Mouse (Mus musculus) lung, embryonic 14.5 days (tissue): ENCODE measurements around the gene Wfdc15b. TPM values are rescaled to one million over a fixed set of nuclear protein-coding genes. Genes with fewer than 3 reads are reported as not detected.

Experiments
- ATAC-seq: fragments of 200-750 bp; cut with Nextera tagmentation; 2 replicates; pipeline ENCODE4 v1.8.0; 2017; ENCODE audit warnings: mild to moderate bottlenecking, moderate TSS enrichment, moderate library complexity; ENCODE audit not compliant: insufficient read depth
- DNase-seq: peaks from one replicate; pipeline ENCODE4 v3.0.0-alpha.2; 2015
- H3K27ac ChIP-seq: fragments of 300-500 bp; sonication (generic); 2 replicates; pipeline ENCODE4 v1.5.1; 2014; ENCODE audit warnings: low read depth, mild to moderate bottlenecking, moderate library complexity
- H3K27me3 ChIP-seq: fragments of 300-500 bp; sonication (generic); 2 replicates; pipeline ENCODE4 v1.6.1; 2014; ENCODE audit warnings: low read length, control low read depth; ENCODE audit not compliant: insufficient read depth
- H3K36me3 ChIP-seq: fragments of 300-500 bp; sonication (generic); 2 replicates; pipeline ENCODE4 v1.6.1; 2014; ENCODE audit warnings: control low read depth; ENCODE audit not compliant: insufficient read depth
- H3K4me1 ChIP-seq: fragments of 300-500 bp; sonication (generic); 2 replicates; pipeline ENCODE4 v1.6.1; 2014; ENCODE audit warnings: antibody characterized with exemption, control low read depth; ENCODE audit not compliant: insufficient read depth
- H3K4me2 ChIP-seq: fragments of 300-500 bp; sonication (generic); 2 replicates; pipeline ENCODE4 v1.6.1; 2014; ENCODE audit warnings: mild to moderate bottlenecking
- H3K4me3 ChIP-seq: fragments of 300-500 bp; sonication (generic); 2 replicates; pipeline ENCODE4 v1.5.1; 2014; ENCODE audit warnings: low read depth, low read length
- H3K9ac ChIP-seq: fragments of 300-500 bp; sonication (generic); 2 replicates; pipeline ENCODE4 v1.6.1; 2014
- H3K9me3 ChIP-seq: fragments of 300-500 bp; sonication (generic); 2 replicates; pipeline ENCODE4 v1.6.1; 2016; ENCODE audit warnings: low read depth, low read length, control low read depth
- CTCF ChIP-seq: IDR thresholded peaks from 2 replicates; pipeline ENCODE4 v1.5.1; 2016; ENCODE audit warnings: antibody characterized with exemption, low read depth
- WGBS: fragments of 180-500 bp; shearing (Covaris S2); extraction: QIAGEN DNeasy Blood & Tissue Kit; methylation state at CpG from one replicate; pipeline ENCODE4 v1.1.7; 2014; 5-methylcytosine and 5-hydroxymethylcytosine counted together
- polyA plus RNA-seq: library from polyadenylated mRNA; unstranded; fragments of >200 nt; fragmentation: Nextera tagmentation; extraction: Ambion mirVana; gene quantifications from 2 replicates; pipeline ENCODE4 v1.2.1, GENCODE M21; 2014

Wfdc15b gene
- polyA plus RNA-seq, 1 experiment from 2014 or later = not detected

GRCm38 (mm10) chr2:164168571-164168946 is 52.9 kb downstream of the Wfdc15b start:
- WGBS = 9% methylated on average over 42 of the region's 42 CpGs
- TF ChIP-seq CTCF = peak; percentile 25; the same call in 1 of the 2 replicates
- Histone ChIP-seq H3K9me3 (no peaks in the 10 kb centered on the region), H3K27ac (no peak overlapping the region), H3K36me3 (no peaks in the 10 kb centered on the region), H3K4me3 (peak overlapping the region; percentile 35), H3K4me2 (peak overlapping the region; percentile 62), H3K27me3 (peaks cover 65% of the 10 kb centered on the region), H3K9ac (no peak overlapping the region), H3K4me1 (no peaks in the 10 kb centered on the region)
- DNase-seq (peak; percentile 46), ATAC-seq (peak; percentile 44; the same call in 1 of the 2 replicates)

GRCm38 (mm10) chr2:164167752-164168570 is 53.5 kb downstream of the Wfdc15b start:
- no peak overlapping the region for H3K27ac ChIP-seq
- no peaks in the 10 kb centered on the region for H3K36me3 ChIP-seq
- peak overlapping the region; percentile 35 for H3K4me3 ChIP-seq
- peak overlapping the region; percentile 62 for H3K4me2 ChIP-seq
- peak; percentile 42; the same call in 1 of the 2 replicates for ATAC-seq
- H3K9ac ChIP-seq = no peak overlapping the region
- no peak for TF ChIP-seq CTCF
- peak; percentile 20 for DNase-seq
- H3K9me3 ChIP-seq = no peaks in the 10 kb centered on the region
- 12% methylated on average over 86 of the region's 90 CpGs for WGBS
- no peaks in the 10 kb centered on the region for H3K4me1 ChIP-seq
- peaks cover 62% of the 10 kb centered on the region for H3K27me3 ChIP-seq

- no peak overlapping the region for H3K9ac ChIP-seq
- peaks cover 41% of the 10 kb centered on the region for H3K27me3 ChIP-seq
- DNase-seq (no peak), ATAC-seq (no peak)
- no peaks in the 10 kb centered on the region for H3K4me1 ChIP-seq
- no peaks in the 10 kb centered on the region for H3K9me3 ChIP-seq
- H3K36me3 ChIP-seq = no peaks in the 10 kb centered on the region
- WGBS = 85% methylated on average over 5 of the region's 5 CpGs
- no peak for TF ChIP-seq CTCF
- no peak overlapping the region for H3K27ac ChIP-seq
- H3K4me3 ChIP-seq = no peak overlapping the region
- no peak overlapping the region for H3K4me2 ChIP-seq
Observed at GRCm38 (mm10) chr2:164164941-164165340, 56.5 kb downstream of the Wfdc15b start.

Other genes starting within 250 kb of the Wfdc15b start
- 316 and 319 TPM in 2 replicates for gene Ywhab, start 226.7 kb downstream of the Wfdc15b start, polyA plus RNA-seq
- 1.1 and 1.8 TPM in 2 replicates for gene Pabpc1l, start 196.2 kb downstream of the Wfdc15b start, polyA plus RNA-seq
- gene Stk4, start 151.3 kb downstream of the Wfdc15b start, polyA plus RNA-seq = 30.7 and 33.7 TPM in 2 replicates
- 54.2 and 54.4 TPM in 2 replicates for gene Tomm34, start 150.5 kb downstream of the Wfdc15b start, polyA plus RNA-seq
- not detected in 2 replicates for gene Kcns1, start 50.5 kb downstream of the Wfdc15b start, polyA plus RNA-seq
- not detected in 2 replicates for gene Wfdc5, start 38.9 kb downstream of the Wfdc15b start, polyA plus RNA-seq
- not detected in 2 replicates for gene Wfdc12, start 31.1 kb downstream of the Wfdc15b start, polyA plus RNA-seq
- not detected in 2 replicates for gene Wfdc15a, start 21.5 kb downstream of the Wfdc15b start, polyA plus RNA-seq
- not detected in 2 replicates for gene Svs2, start 16.8 kb upstream of the Wfdc15b start, polyA plus RNA-seq
- not detected in 2 replicates for gene Svs3b, start 35.0 kb upstream of the Wfdc15b start, polyA plus RNA-seq
- gene Svs4, start 56.8 kb upstream of the Wfdc15b start, polyA plus RNA-seq = not detected in 2 replicates
- gene Svs3a, start 67.6 kb upstream of the Wfdc15b start, polyA plus RNA-seq = not detected in 2 replicates
- gene Svs6, start 95.1 kb upstream of the Wfdc15b start, polyA plus RNA-seq = not detected in 2 replicates
- gene Svs5, start 111.1 kb upstream of the Wfdc15b start, polyA plus RNA-seq = not detected in 2 replicates
- gene Slpi, start 167.4 kb upstream of the Wfdc15b start, polyA plus RNA-seq = 0.73 and 0.86 TPM in 2 replicates
- 4.9 and 5.1 TPM in 2 replicates for gene Rbpjl, start 181.5 kb upstream of the Wfdc15b start, polyA plus RNA-seq
- gene Matn4, start 183.5 kb upstream of the Wfdc15b start, polyA plus RNA-seq = 5.5 and 6.7 TPM in 2 replicates
- gene Sdc4, start 222.2 kb upstream of the Wfdc15b start, polyA plus RNA-seq = 101 and 103 TPM in 2 replicates
- gene Sys1, start 235.3 kb upstream of the Wfdc15b start, polyA plus RNA-seq = 65.6 and 68.7 TPM in 2 replicates
- gene Gm20458, start 239.3 kb upstream of the Wfdc15b start, polyA plus RNA-seq = 14.4 and 14.9 TPM in 2 replicates